Mouse (Mus musculus) megakaryocyte, embryonic 14.5 days (primary cell): ENCODE results near the gene Ifnar2.

Experiments
- FLI1 ChIP-seq: IDR thresholded peaks from 2 replicates; pipeline ENCODE4 v1.6.1; 2012; ENCODE audit warnings: low read length, inconsistent platforms, mixed read lengths
- GATA1 ChIP-seq: IDR thresholded peaks from 3 replicates; pipeline ENCODE4 v1.6.1; 2012; ENCODE audit warnings: mixed read lengths, low read length, inconsistent platforms, borderline replicate concordance

DNA sequence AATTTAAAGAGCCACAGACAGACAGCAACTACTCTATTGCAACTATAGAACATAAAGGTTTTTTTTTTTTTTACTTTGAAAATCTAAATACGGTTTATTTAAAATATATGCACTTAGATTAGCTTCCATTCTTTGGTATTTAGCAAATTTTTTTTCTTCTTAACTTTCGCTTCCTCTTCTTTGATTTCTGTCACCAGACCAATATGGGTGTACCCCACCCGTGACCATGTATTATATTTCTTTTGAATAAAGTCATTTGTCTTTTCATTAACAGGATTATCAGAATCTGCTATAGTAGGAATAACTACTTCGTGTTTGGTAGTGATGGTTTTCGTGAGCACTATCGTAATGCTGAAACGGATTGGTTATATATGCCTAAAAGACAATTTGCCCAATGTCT lies 26.4 kb downstream of the Ifnar2 start:
- TF ChIP-seq GATA1 = no peak
- TF ChIP-seq FLI1 = no peak
